Mouse (Mus musculus): Measurements from ENCODE around the gene Ypel1.

Ypel1 gene

GRCm38 (mm10) chr16:17069511-17070443, at the start of gene Ypel1:
Ypel1 (plus strand) TSS chr16:17069696.
- in situ Hi-C loops (cut with MseI, MboI): no loop called here

GRCm38 (mm10) chr16:17024469-17025148, 44.9 kb upstream of the Ypel1 start:
- in situ Hi-C loops (cut with MseI, MboI): no loop called here

GRCm38 (mm10) chr16:17029971-17030695, 39.4 kb upstream of the Ypel1 start:
- in situ Hi-C loops (cut with MseI, MboI): no loop called here

GRCm38 (mm10) chr16:17033754-17034153, 35.7 kb upstream of the Ypel1 start:
- in situ Hi-C loops (cut with MseI, MboI): no loop called here

GRCm38 (mm10) chr16:17040716-17041115, 28.8 kb upstream of the Ypel1 start:
- in situ Hi-C loops (cut with MseI, MboI): no loop called here

- in situ Hi-C loops (cut with MseI, MboI): no loop called here
Measured at GRCm38 (mm10) chr16:17041417-17041816, 28.1 kb upstream of the Ypel1 start.

GRCm38 (mm10) chr16:17044320-17044719, 25.2 kb upstream of the Ypel1 start:
- in situ Hi-C loops (cut with MseI, MboI): no loop called here

GRCm38 (mm10) chr16:17045287-17045686, 24.2 kb upstream of the Ypel1 start:
- in situ Hi-C loops (cut with MseI, MboI): no loop called here

GRCm38 (mm10) chr16:17049886-17050285, 19.6 kb upstream of the Ypel1 start:
- in situ Hi-C loops (cut with MseI, MboI): no loop called here

- in situ Hi-C loops (cut with MseI, MboI): no loop called here
Measured at GRCm38 (mm10) chr16:17052087-17052486, 17.4 kb upstream of the Ypel1 start.

GRCm38 (mm10) chr16:17053903-17054302, 15.6 kb upstream of the Ypel1 start:
- in situ Hi-C loops (cut with MseI, MboI): no loop called here

GRCm38 (mm10) chr16:17055584-17055983, 13.9 kb upstream of the Ypel1 start:
- in situ Hi-C loops (cut with MseI, MboI): no loop called here

- in situ Hi-C loops (cut with MseI, MboI): no loop called here
Measured at GRCm38 (mm10) chr16:17062338-17062737, 7.2 kb upstream of the Ypel1 start.

GRCm38 (mm10) chr16:17067552-17067951, 1.9 kb upstream of the Ypel1 start:
- in situ Hi-C loops (cut with MseI, MboI): no loop called here

- in situ Hi-C loops (cut with MseI, MboI): no loop called here
Measured at GRCm38 (mm10) chr16:17070716-17071115, 1.2 kb downstream of the Ypel1 start.

GRCm38 (mm10) chr16:17073000-17073399, 3.5 kb downstream of the Ypel1 start:
- in situ Hi-C loops (cut with MseI, MboI): no loop called here

GRCm38 (mm10) chr16:17076301-17076700, 6.8 kb downstream of the Ypel1 start:
- in situ Hi-C loops (cut with MseI, MboI): no loop called here

- in situ Hi-C loops (cut with MseI, MboI): no loop called here
Measured at GRCm38 (mm10) chr16:17076869-17077268, 7.4 kb downstream of the Ypel1 start.

- in situ Hi-C loops (cut with MseI, MboI): no loop called here
Measured at GRCm38 (mm10) chr16:17078101-17078500, 8.6 kb downstream of the Ypel1 start.

- in situ Hi-C loops (cut with MseI, MboI): no loop called here
Measured at GRCm38 (mm10) chr16:17082121-17082792, 12.8 kb downstream of the Ypel1 start.

- in situ Hi-C loops (cut with MseI, MboI): no loop called here
Measured at GRCm38 (mm10) chr16:17085636-17086035, 16.1 kb downstream of the Ypel1 start.

- in situ Hi-C loops (cut with MseI, MboI): no loop called here
Measured at GRCm38 (mm10) chr16:17086241-17086640, 16.7 kb downstream of the Ypel1 start.

Data from mouse trophoblast stem cell (cell line).